In genomic region chr8:7721880-7722279, GRCm38 (mm10) we compare ENCODE assay signal across 17 mouse cellular contexts.
"Had no signal": no experiment of that assay in that cellular context is flagged by ENCODE, and none has a peak within 500 bp of the region (broad histone marks: within the 10 kb centered on the region; RNA-seq: fewer than 3 reads in every experiment).

No protein-coding gene starts in this region.

- H3K9me3 ChIP-seq: lung, embryonic 15.5 days; megakaryocyte, embryonic 14.5 days; midbrain, embryonic 13.5 days; midbrain, embryonic 15.5 days; neural tube, embryonic 12.5 days; stomach, embryonic 15.5 days had no signal

- H3K36me3 ChIP-seq: lung, embryonic 15.5 days; midbrain, embryonic 13.5 days; midbrain, embryonic 15.5 days; neural tube, embryonic 12.5 days; stomach, embryonic 15.5 days had no signal

- H3K27me3 ChIP-seq: lung, embryonic 15.5 days; megakaryocyte, embryonic 14.5 days; midbrain, embryonic 13.5 days; midbrain, embryonic 15.5 days; neural tube, embryonic 12.5 days; stomach, embryonic 15.5 days had no signal

- ATAC-seq: lung, postnatal 0 days; midbrain, embryonic 13.5 days; midbrain, embryonic 15.5 days had no signal

- H3K4me1 ChIP-seq: lung, embryonic 15.5 days; megakaryocyte, embryonic 14.5 days; midbrain, embryonic 13.5 days; midbrain, embryonic 15.5 days; neural tube, embryonic 12.5 days; stomach, embryonic 15.5 days had no signal

- H3K4me3 ChIP-seq: lung, embryonic 15.5 days; megakaryocyte, embryonic 14.5 days; midbrain, embryonic 13.5 days; midbrain, embryonic 15.5 days; neural tube, embryonic 12.5 days; stomach, embryonic 15.5 days had no signal

- DNase-seq: lung, adult 2 months; lung, postnatal 14 days; lung, postnatal 36 days; right cerebral cortex, postnatal 14 days; thymus, adult 18-20 months; thymus, postnatal 14 days; thymus, postnatal 36 days had no signal

- H3K4me2 ChIP-seq: lung, embryonic 15.5 days; midbrain, embryonic 11.5 days; midbrain, embryonic 13.5 days; midbrain, embryonic 15.5 days; neural tube, embryonic 12.5 days; stomach, embryonic 15.5 days had no signal

- H3K9ac ChIP-seq: lung, embryonic 15.5 days; midbrain, embryonic 13.5 days; midbrain, embryonic 15.5 days; neural tube, embryonic 12.5 days; stomach, embryonic 15.5 days had no signal

- H3K27ac ChIP-seq: lung, embryonic 15.5 days; macrophage; midbrain, embryonic 13.5 days; midbrain, embryonic 15.5 days; neural tube, embryonic 12.5 days; stomach, embryonic 15.5 days; stomach, postnatal 0 days had no signal
